In the genomic region with DNA sequence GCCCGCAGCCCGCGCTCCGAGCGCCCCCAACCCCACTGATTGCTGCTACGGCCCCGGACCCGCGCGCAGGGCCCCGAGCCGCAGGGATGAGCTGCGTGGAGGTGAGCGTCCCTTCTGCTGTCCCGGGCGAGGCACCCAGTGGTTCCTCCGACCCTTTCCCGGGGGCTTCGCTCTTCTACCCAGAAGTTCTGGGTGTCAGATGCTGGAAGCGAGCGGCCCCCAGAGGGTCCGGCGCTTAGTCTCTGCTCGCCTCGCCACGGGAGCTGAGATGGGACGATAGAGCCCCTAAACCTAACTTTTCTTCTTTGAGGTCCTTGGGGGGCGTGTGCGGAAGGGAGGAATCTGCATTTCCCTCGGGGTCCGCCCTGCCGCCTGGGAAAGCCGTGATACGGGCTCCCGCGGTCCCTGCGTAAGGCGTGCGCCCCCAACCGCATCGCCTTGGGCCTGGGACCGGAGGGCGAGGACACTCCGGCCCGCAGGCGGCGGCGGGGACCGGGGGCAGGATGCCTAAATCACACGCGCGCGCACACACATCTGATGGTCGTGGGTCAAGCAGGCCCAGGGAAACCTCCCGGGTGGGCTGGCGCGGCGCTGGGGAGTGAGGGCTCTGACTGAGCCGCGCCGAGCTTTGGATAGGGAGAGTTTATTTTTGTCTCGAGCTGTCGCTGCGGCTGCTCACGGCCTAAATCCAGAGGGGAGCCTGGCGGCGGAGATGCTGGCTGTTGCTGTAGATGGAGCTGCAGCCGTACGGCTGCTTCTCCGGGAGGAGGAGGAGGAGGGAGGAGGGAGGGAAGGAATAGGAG, we compare ENCODE assay signal across 8 mouse cellular contexts. TPM values are rescaled to one million over a fixed set of nuclear protein-coding genes. Genes with fewer than 3 reads are reported as not detected.
DNase-seq lines count a peak whose midpoint lies in the region; ATAC-seq and TF ChIP-seq lines count a peak whose summit lies in the region.

No protein-coding gene starts in this region.

- TF ChIP-seq POLR2A in testis, adult 2 months (IDR thresholded peaks at IDR 0.05; ENCODE audit: control insufficient read depth, low read depth, low read length): no peak

- H3K4me1 ChIP-seq in limb, embryonic 12.5 days (replicated peaks): peaks cover 22% of the 10 kb centered on the region
- H3K4me1 ChIP-seq in midbrain, embryonic 16.5 days (ENCODE audit: control insufficient read depth, insufficient read depth, low read length): peaks cover 22% of the 10 kb centered on the region
- peaks cover 24% of the 10 kb centered on the region for H3K4me1 ChIP-seq in testis, adult 2 months (ENCODE audit: control insufficient read depth, insufficient read depth, low read length)

- H3K27ac ChIP-seq in limb, embryonic 12.5 days: peak overlapping the region; percentile 92
- H3K27ac ChIP-seq in midbrain, embryonic 16.5 days (ENCODE audit: low read length): peak overlapping the region; percentile 63
- H3K27ac ChIP-seq in testis, adult 2 months (ENCODE audit: control insufficient read depth, insufficient read depth, low read depth, low read length): no peak overlapping the region

- no peak for TF ChIP-seq CTCF in testis, adult 2 months (IDR thresholded peaks at IDR 0.05; ENCODE audit: control insufficient read depth, insufficient read depth, insufficient replicate concordance, low read depth, low read length)

- DNase-seq in CD4-positive, CD25-positive, alpha-beta regulatory T cell, adult 2 months (ENCODE audit: low read depth, low spot score): peak; percentile 33
- peak; percentile 77 for DNase-seq in embryo, embryonic 9.5 days (ENCODE audit: extremely low spot score)
- DNase-seq in heart, adult 11 months: peak; percentile 97
- DNase-seq in kidney, adult 18-20 months: peak; percentile 55

- 0 out of 2 replicates have a peak, but pooled peaks cover 2% of the 10 kb centered on the region for H3K27me3 ChIP-seq in limb, embryonic 12.5 days
- no peaks in the 10 kb centered on the region; the same call in 1 of the 2 replicates for H3K27me3 ChIP-seq in midbrain, embryonic 16.5 days (ENCODE audit: control insufficient read depth, insufficient read depth, low read depth, low read length)
- H3K27me3 ChIP-seq in testis, adult 2 months (ENCODE audit: control insufficient read depth, insufficient read depth, low read length): peaks cover 3% of the 10 kb centered on the region

- peak overlapping the region; percentile 72 for H3K4me3 ChIP-seq in limb, embryonic 12.5 days (replicated peaks)
- peak overlapping the region; percentile 50 for H3K4me3 ChIP-seq in midbrain, embryonic 16.5 days (ENCODE audit: low read depth, low read length)
- peak overlapping the region; percentile 4 for H3K4me3 ChIP-seq in testis, adult 2 months (ENCODE audit: control insufficient read depth, low read depth, low read length)

- H3K4me2 ChIP-seq in limb, embryonic 12.5 days: peak overlapping the region; percentile 96
- H3K4me2 ChIP-seq in midbrain, embryonic 16.5 days (ENCODE audit: low read length): peak overlapping the region; percentile 98

- WGBS in limb, embryonic 12.5 days: under 1% methylated on average over 67 of the region's 70 CpGs
- WGBS in midbrain, embryonic 16.5 days: under 1% methylated on average over 64 of the region's 70 CpGs

- H3K36me3 ChIP-seq in limb, embryonic 12.5 days: no peaks in the 10 kb centered on the region
- no peaks in the 10 kb centered on the region for H3K36me3 ChIP-seq in midbrain, embryonic 16.5 days (ENCODE audit: control insufficient read depth, insufficient read depth, low read length)
- no peaks in the 10 kb centered on the region for H3K36me3 ChIP-seq in testis, adult 2 months (ENCODE audit: control insufficient read depth, insufficient read depth, low read length)

- no peaks in the 10 kb centered on the region for H3K9me3 ChIP-seq in limb, embryonic 12.5 days
- H3K9me3 ChIP-seq in midbrain, embryonic 16.5 days (replicated peaks; ENCODE audit: control insufficient read depth, low read length, poor library complexity, severe bottlenecking): no peaks in the 10 kb centered on the region

- peak overlapping the region; percentile 80 for H3K9ac ChIP-seq in limb, embryonic 12.5 days (replicated peaks)
- peak overlapping the region; percentile 69 for H3K9ac ChIP-seq in midbrain, embryonic 16.5 days (ENCODE audit: low read depth, low read length)

- ATAC-seq in CD4-positive, CD25-positive, alpha-beta regulatory T cell, adult 4 months: no peak
- no peak for ATAC-seq in limb, embryonic 12.5 days (ENCODE audit: insufficient number of reproducible peaks, insufficient read depth, low FRiP score, low TSS enrichment, low read depth)
- peak; percentile 30 for ATAC-seq in midbrain, embryonic 16.5 days

RNA-seq across cellular contexts. Expression of a gene that starts 0.6 kb away (rescaled TPM):
- not detected for polyA plus RNA-seq in CD4-positive, CD25-positive, alpha-beta regulatory T cell, adult 4 months (2017; shearing (Covaris generic))
- 6.7 and 6.8 TPM in 2 replicates for polyA plus RNA-seq in limb, embryonic 12.5 days (2016; fragmentation: Nextera tagmentation; extraction: Ambion mirVana)
- 4.5 and 5.0 TPM in 2 replicates for polyA plus RNA-seq in midbrain, embryonic 16.5 days (2015; fragmentation: Nextera tagmentation; extraction: Ambion mirVana)
- polyA plus RNA-seq in testis, adult 2 months (2012; rRNA removed): 693 and 832 TPM in 2 replicates

RNA-seq across cellular contexts. Expression of a gene that starts 51.3 kb away (rescaled TPM):
- 10 to 100 TPM in 1 of 2 experiments, 1 to 10 TPM in 1; 7.4 to 10.1 TPM for polyA plus RNA-seq in CD4-positive, CD25-positive, alpha-beta regulatory T cell, adult 4 months (2017; shearing (Covaris generic))
- polyA plus RNA-seq in limb, embryonic 12.5 days (2016; fragmentation: Nextera tagmentation; extraction: Ambion mirVana): 28.6 and 29.4 TPM in 2 replicates
- 19.1 and 19.2 TPM in 2 replicates for polyA plus RNA-seq in midbrain, embryonic 16.5 days (2015; fragmentation: Nextera tagmentation; extraction: Ambion mirVana)
- 76.9 and 78.5 TPM in 2 replicates for polyA plus RNA-seq in testis, adult 2 months (2012; rRNA removed)

Comparison
In these comparisons a context has a peak if more than half of its experiments do, and no peak if none do; other contexts are left out.
1. DNase-seq: peak in every context shown above with its lines; median percentile 97 in heart, adult 11 months; 77 in embryo, embryonic 9.5 days; 55 in kidney, adult 18-20 months; 33 in CD4-positive, CD25-positive, alpha-beta regulatory T cell, adult 2 months.
2. H3K4me3 ChIP-seq: peak in every context shown above with its lines; median percentile 72 in limb, embryonic 12.5 days; 50 in midbrain, embryonic 16.5 days; 4 in testis, adult 2 months.
3. RNA of a gene that starts 0.6 kb away (polyA plus RNA-seq): 693 to 832 TPM in testis, adult 2 months; 6.7 to 6.8 TPM in limb, embryonic 12.5 days, 4.5 to 5.0 TPM in midbrain, embryonic 16.5 days and not detected in CD4-positive, CD25-positive, alpha-beta regulatory T cell, adult 4 months; every median in the first group is over 10 times any median in the second.